Mouse (Mus musculus): ENCODE results near the gene Ebf1.

- no peak for TF ChIP-seq GATA1 (IDR thresholded peaks at IDR 0.05; ENCODE audit: borderline replicate concordance, low read length)
- no peak for TF ChIP-seq FLI1 (IDR thresholded peaks at IDR 0.05; ENCODE audit: low read length)
Observed at GRCm38 (mm10) chr11:44983961-44984360, 366.8 kb downstream of the Ebf1 start.
